Mouse (Mus musculus) spleen, postnatal 10 days (tissue): ENCODE results near the gene Ablim1.

ENCODE experiments used
- DNase-seq, 2 experiments: peaks; one replicate each; pipeline ENCODE4 v3.0.0; 2021 to 2022; ENCODE audit warnings: low spot score in 2 of 2

Gene Ablim1

GRCm38 (mm10) chr19:57264296-57264947, 50.3 kb downstream of the Ablim1 start:
- DNase-seq, result peak in 1 of 2 experiments; percentile 20

- no peak for DNase-seq
Observed at GRCm38 (mm10) chr19:57257801-57258200, 56.9 kb downstream of the Ablim1 start.

- DNase-seq, result no peak
Observed at GRCm38 (mm10) chr19:57256666-57257065, 58.1 kb downstream of the Ablim1 start.

GRCm38 (mm10) chr19:57255157-57255556, 59.6 kb downstream of the Ablim1 start:
- no peak for DNase-seq

GRCm38 (mm10) chr19:57252692-57253448, 61.8 kb downstream of the Ablim1 start:
- DNase-seq, result no peak

- no peak for DNase-seq
Observed at GRCm38 (mm10) chr19:57248781-57249180, 65.9 kb downstream of the Ablim1 start.

DNA sequence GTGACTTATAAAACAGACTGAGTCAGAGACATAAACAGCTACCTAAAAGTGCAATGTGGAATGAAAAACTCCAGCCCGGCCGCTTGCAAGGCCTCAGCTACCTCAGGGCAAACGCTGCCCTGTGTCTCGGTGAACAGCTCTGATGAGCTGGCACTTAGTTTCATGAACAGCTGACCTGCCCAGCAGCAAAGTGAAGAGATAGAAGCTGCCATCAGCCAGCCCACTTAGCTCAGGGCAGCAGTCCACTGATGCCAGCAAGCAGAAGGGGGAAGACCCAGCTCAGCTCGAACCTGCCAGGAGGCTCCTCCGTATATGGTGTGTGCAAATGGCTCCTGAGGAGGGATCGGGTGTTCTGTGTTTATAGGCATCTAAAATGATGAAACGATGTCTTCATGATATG, 67.5 kb downstream of the Ablim1 start:
- DNase-seq, result no peak

DNA sequence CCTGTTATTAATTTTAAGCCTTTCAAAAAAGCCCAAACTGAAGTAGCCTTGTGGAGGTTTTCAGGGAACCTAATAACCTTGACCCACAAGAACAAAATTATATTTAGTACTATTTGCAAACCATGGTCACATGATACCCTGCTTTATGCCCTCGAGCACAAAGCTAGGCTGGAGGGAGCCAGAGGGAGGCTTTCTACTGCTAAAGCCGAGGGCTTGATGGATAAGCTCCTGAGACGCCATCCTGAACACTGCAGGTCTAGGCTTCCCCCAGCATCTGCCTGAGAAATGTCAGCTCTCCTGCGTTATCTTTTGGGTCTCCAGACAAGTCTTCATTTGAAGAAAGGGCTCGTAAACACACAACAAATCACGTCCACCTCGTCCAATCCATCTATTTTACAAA, 70.4 kb downstream of the Ablim1 start:
- DNase-seq, result no peak

- DNase-seq, result no peak
Observed at GRCm38 (mm10) chr19:57243606-57244005, 71.1 kb downstream of the Ablim1 start.

GRCm38 (mm10) chr19:57243191-57243590, 71.5 kb downstream of the Ablim1 start:
- no peak for DNase-seq

GRCm38 (mm10) chr19:57241363-57242192, 73.1 kb downstream of the Ablim1 start:
- no peak for DNase-seq

- DNase-seq, result no peak
Observed at GRCm38 (mm10) chr19:57240259-57240658, 74.5 kb downstream of the Ablim1 start.

GRCm38 (mm10) chr19:57239176-57239784, 75.4 kb downstream of the Ablim1 start:
- no peak for DNase-seq

DNA sequence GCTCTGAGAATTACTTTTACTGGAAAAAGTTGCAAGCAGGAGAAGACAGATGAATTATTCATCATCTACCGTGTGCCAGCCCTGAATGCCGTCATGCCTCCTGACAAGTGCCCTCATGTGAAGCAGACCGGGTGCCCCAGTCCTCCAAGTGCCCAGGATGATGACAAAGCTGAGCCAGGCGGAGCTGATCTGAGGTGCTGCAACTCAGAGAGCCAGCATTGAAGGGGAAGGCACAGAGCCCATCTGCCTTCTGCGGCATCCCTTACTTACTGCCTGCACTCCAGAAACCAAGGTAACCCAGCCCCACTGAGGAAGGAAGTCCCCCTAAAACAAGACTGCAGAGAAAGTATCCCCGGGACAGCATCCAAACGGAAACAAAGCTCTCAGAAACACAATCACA, 76.3 kb downstream of the Ablim1 start:
- no peak for DNase-seq

- DNase-seq, result no peak
Observed at GRCm38 (mm10) chr19:57237534-57237933, 77.2 kb downstream of the Ablim1 start.

GRCm38 (mm10) chr19:57236647-57237046, 78.1 kb downstream of the Ablim1 start:
- no peak for DNase-seq

GRCm38 (mm10) chr19:57235931-57236330, 78.8 kb downstream of the Ablim1 start:
- DNase-seq, result no peak

DNA sequence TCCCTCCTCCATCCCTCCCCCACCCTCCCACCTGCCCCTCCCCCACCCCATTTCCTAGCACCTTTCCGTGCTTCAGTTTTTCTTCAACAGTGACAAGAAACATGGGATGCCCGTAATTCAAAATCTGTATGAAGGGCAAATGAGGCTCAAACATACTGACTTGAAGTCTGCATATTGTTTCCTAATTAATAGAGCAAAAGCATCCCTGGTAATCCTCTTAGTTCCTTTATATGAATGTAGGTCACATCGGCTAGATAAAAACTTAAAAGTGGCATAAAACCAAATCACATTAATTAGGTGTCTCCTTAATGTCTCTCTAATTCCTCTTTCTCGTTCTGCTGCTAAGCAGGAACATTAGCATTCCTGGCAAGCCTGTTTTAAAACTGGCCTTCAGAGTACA, 83.7 kb downstream of the Ablim1 start:
- no peak for DNase-seq

DNA sequence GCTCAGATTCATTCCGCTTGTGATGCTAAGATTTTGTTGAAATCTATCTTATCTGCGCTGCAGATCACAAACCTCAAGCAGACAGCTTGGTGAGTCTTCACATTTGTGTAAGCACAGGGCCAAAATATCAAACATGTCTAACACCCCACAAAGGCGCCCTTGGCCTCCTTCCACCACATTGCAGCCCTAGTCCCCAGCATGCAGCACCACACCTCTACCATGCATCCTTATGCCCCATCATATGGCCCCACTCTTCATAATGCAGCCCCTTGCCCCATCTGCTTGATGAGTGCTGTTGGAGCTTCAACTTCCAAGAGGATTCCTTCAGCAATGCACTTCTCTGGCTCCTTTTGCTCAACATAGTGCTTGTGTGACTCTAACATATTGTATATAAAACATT, 85.6 kb downstream of the Ablim1 start:
- no peak for DNase-seq

- no peak for DNase-seq
Observed at GRCm38 (mm10) chr19:57228576-57228975, 86.1 kb downstream of the Ablim1 start.

DNA sequence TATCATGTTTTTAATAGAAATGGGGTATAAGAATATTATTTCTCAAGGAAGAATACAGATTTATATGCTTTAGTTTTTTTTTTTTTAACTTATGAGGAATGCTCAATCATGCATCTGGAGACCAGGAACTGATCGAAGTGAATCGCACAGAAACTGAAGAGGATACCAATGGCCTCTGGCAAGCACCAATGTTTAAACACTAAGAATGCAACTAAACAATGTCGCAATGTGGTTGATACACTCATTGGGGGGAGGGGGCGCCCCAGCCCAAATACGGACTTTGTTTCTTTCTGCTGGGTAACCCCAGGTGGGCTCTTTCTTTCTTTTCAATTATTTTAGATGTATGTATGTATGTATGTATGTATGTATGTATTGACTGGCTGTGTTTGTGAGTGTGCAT, 90.3 kb downstream of the Ablim1 start:
- no peak for DNase-seq

- no peak for DNase-seq
Observed at GRCm38 (mm10) chr19:57223686-57224085, 91.0 kb downstream of the Ablim1 start.
